Mouse (Mus musculus) MEL (cell line): ENCODE results near the gene Gm826. TPM values are rescaled to one million over a fixed set of nuclear protein-coding genes. Genes with fewer than 3 reads are reported as not detected.

Source experiments
- DNase-seq: peaks from one replicate; pipeline ENCODE4 v3.0.0; 2011; ENCODE audit warnings: low read depth, low spot score
- H3K27ac ChIP-seq: 2 replicates; pipeline ENCODE4 v1.5.1; 2012; ENCODE audit warnings: low read depth, mild to moderate bottlenecking, control low read depth, low read length, moderate library complexity; ENCODE audit not compliant: control insufficient read depth
- H3K27me3 ChIP-seq, 2 experiments: fragments of 150-350 bp in 1 of 2; sonication (generic) in 1 of 2; 2 replicates each; pipeline ENCODE4 v1.6.1; 2012; ENCODE audit warnings: low read length in 2 of 2, mild to moderate bottlenecking in 2 of 2, improper control_type of control experiment in 1 of 2, moderate library complexity in 1 of 2; ENCODE audit not compliant: insufficient read depth in 2 of 2, control insufficient read depth in 1 of 2
- H3K36me3 ChIP-seq, 2 experiments: 2 replicates each; pipeline ENCODE4 v1.6.1; 2012 to 2014; ENCODE audit warnings: low read length in 2 of 2, improper control_type of control experiment in 1 of 2, inconsistent platforms in 1 of 2, mild to moderate bottlenecking in 1 of 2; ENCODE audit not compliant: insufficient read depth in 2 of 2, control insufficient read depth in 1 of 2
- H3K4me1 ChIP-seq, 2 experiments: fragments of 150-350 bp in 1 of 2; sonication (generic) in 1 of 2; 2 replicates each; pipeline ENCODE4 v1.6.1; 2012; ENCODE audit warnings: low read length in 2 of 2, improper control_type of control experiment in 1 of 2, mild to moderate bottlenecking in 1 of 2; ENCODE audit not compliant: insufficient read depth in 2 of 2, control insufficient read depth in 1 of 2
- H3K4me3 ChIP-seq, 2 experiments: fragments of 150-350 bp in 1 of 2; sonication (generic) in 1 of 2; 2 replicates each; pipeline ENCODE4 v1.5.1; 2012; ENCODE audit warnings: low read depth in 2 of 2, low read length in 2 of 2, mild to moderate bottlenecking in 2 of 2, moderate library complexity in 2 of 2, control low read depth in 1 of 2, improper control_type of control experiment in 1 of 2; ENCODE audit not compliant: control insufficient read depth in 1 of 2, insufficient read depth in 1 of 2
- H3K79me2 ChIP-seq: 2 replicates; pipeline ENCODE4 v1.6.1; 2012; ENCODE audit warnings: mild to moderate bottlenecking, low read length, moderate library complexity; ENCODE audit not compliant: control insufficient read depth, poor library complexity, insufficient read depth
- H3K9ac ChIP-seq: 2 replicates; pipeline ENCODE4 v1.6.1; 2012; ENCODE audit warnings: low read depth, mild to moderate bottlenecking, control low read depth, low read length, moderate library complexity; ENCODE audit not compliant: control insufficient read depth, poor library complexity, severe bottlenecking
- H3K9me3 ChIP-seq: fragments of 150-350 bp; sonication (generic); replicated peaks from 2 replicates; pipeline ENCODE4 v1.6.1; 2012; ENCODE audit warnings: mild to moderate bottlenecking, low read length, improper control_type of control experiment, moderate library complexity; ENCODE audit not compliant: insufficient read depth
- CHD1 ChIP-seq: IDR thresholded peaks from 2 replicates; pipeline ENCODE4 v1.6.1; 2012; ENCODE audit warnings: low read depth, mild to moderate bottlenecking, inconsistent platforms, low read length, improper control_type of control experiment
- CHD2 ChIP-seq: IDR thresholded peaks from 2 replicates; pipeline ENCODE4 v1.6.1; 2011; ENCODE audit warnings: low read length, improper control_type of control experiment
- CTCF ChIP-seq, 3 experiments: IDR thresholded peaks in 2 of 3; conservative IDR thresholded peaks in 1 of 3; 2 replicates each; pipeline ENCODE4 v1.5.1; 2011 to 2012; ENCODE audit warnings: low read length in 3 of 3, low read depth in 2 of 3, mild to moderate bottlenecking in 2 of 3, improper control_type of control experiment in 1 of 3, inconsistent platforms in 1 of 3, mixed read lengths in 1 of 3, moderate library complexity in 1 of 3; ENCODE audit not compliant: control insufficient read depth in 1 of 3, insufficient read depth in 1 of 3, poor library complexity in 1 of 3, severe bottlenecking in 1 of 3
- ELF1 ChIP-seq: IDR thresholded peaks from 2 replicates; pipeline ENCODE4 v1.6.1; 2014; ENCODE audit warnings: low read depth, mild to moderate bottlenecking, inconsistent platforms, low read length, improper control_type of control experiment, moderate library complexity
- EP300 ChIP-seq, 2 experiments: IDR thresholded peaks; 2 replicates each; pipeline ENCODE4 v1.6.1; 2011; ENCODE audit warnings: improper control_type of control experiment in 2 of 2, low read length in 2 of 2, low read depth in 1 of 2, mild to moderate bottlenecking in 1 of 2
- ETS1 ChIP-seq: IDR thresholded peaks from 2 replicates; pipeline ENCODE4 v1.6.1; 2012; ENCODE audit warnings: low read depth, mild to moderate bottlenecking, inconsistent platforms, low read length, improper control_type of control experiment, moderate library complexity
- GABPA ChIP-seq: IDR thresholded peaks from 2 replicates; pipeline ENCODE4 v1.6.1; 2012; ENCODE audit warnings: low read depth, mild to moderate bottlenecking, inconsistent platforms, low read length, improper control_type of control experiment, moderate library complexity
- HCFC1 ChIP-seq: IDR thresholded peaks from 2 replicates; pipeline ENCODE4 v1.6.1; 2012; ENCODE audit warnings: low read depth, mild to moderate bottlenecking, inconsistent platforms, low read length, improper control_type of control experiment, moderate library complexity
- JUND ChIP-seq: IDR thresholded peaks from 2 replicates; pipeline ENCODE4 v1.6.1; 2011; ENCODE audit warnings: low read depth, mild to moderate bottlenecking, improper control_type of control experiment, low read length
- KAT2A ChIP-seq: conservative IDR thresholded peaks from 2 replicates; pipeline ENCODE4 v1.6.1; 2012; ENCODE audit warnings: low read depth, low read length, improper control_type of control experiment, inconsistent platforms
- MAX ChIP-seq: IDR thresholded peaks from 2 replicates; pipeline ENCODE4 v1.6.1; 2011; ENCODE audit warnings: low read length, improper control_type of control experiment
- MAZ ChIP-seq: IDR thresholded peaks from 2 replicates; pipeline ENCODE4 v1.6.1; 2012; ENCODE audit warnings: low read depth, mild to moderate bottlenecking, inconsistent platforms, low read length, improper control_type of control experiment
- MXI1 ChIP-seq: IDR thresholded peaks from 2 replicates; pipeline ENCODE4 v1.6.1; 2011; ENCODE audit warnings: mild to moderate bottlenecking, low read depth, low read length, improper control_type of control experiment
- MYB ChIP-seq: IDR thresholded peaks from 2 replicates; pipeline ENCODE4 v1.6.1; 2011; ENCODE audit warnings: mild to moderate bottlenecking, low read depth, low read length, improper control_type of control experiment
- MYC ChIP-seq: IDR thresholded peaks from 2 replicates; pipeline ENCODE4 v1.6.1; 2011; ENCODE audit warnings: low read depth, mild to moderate bottlenecking, low read length, improper control_type of control experiment, moderate library complexity
- NELFE ChIP-seq: IDR thresholded peaks from 2 replicates; pipeline ENCODE4 v1.6.1; 2011; ENCODE audit warnings: low read depth, low read length, improper control_type of control experiment
- RAD21 ChIP-seq: IDR thresholded peaks from 2 replicates; pipeline ENCODE4 v1.6.1; 2011; ENCODE audit warnings: mild to moderate bottlenecking, low read depth, low read length, improper control_type of control experiment
- TBP ChIP-seq: IDR thresholded peaks from 2 replicates; pipeline ENCODE4 v1.8.0; 2011; ENCODE audit warnings: low read depth, low read length, improper control_type of control experiment
- TCF12 ChIP-seq: IDR thresholded peaks from 2 replicates; pipeline ENCODE4 v1.6.1; 2014; ENCODE audit warnings: low read depth, mild to moderate bottlenecking, inconsistent platforms, low read length, improper control_type of control experiment, moderate library complexity
- USF1 ChIP-seq: IDR thresholded peaks from 2 replicates; pipeline ENCODE4 v1.6.1; 2014; ENCODE audit warnings: low read depth, mild to moderate bottlenecking, inconsistent platforms, low read length, improper control_type of control experiment, moderate library complexity
- USF2 ChIP-seq, 2 experiments: IDR thresholded peaks; 2 replicates each; pipeline ENCODE4 v1.6.1; 2011 to 2012; ENCODE audit warnings: improper control_type of control experiment in 2 of 2, low read length in 2 of 2, borderline replicate concordance in 1 of 2, inconsistent platforms in 1 of 2, low read depth in 1 of 2, mild to moderate bottlenecking in 1 of 2; ENCODE audit not compliant: insufficient read depth in 1 of 2
- ZNF384 ChIP-seq: IDR thresholded peaks from 2 replicates; pipeline ENCODE4 v1.6.1; 2012; ENCODE audit warnings: low read depth, mild to moderate bottlenecking, inconsistent platforms, low read length, improper control_type of control experiment
- polyA plus RNA-seq, 2 experiments: library from polyadenylated mRNA; stranded (reverse) in 1 of 2; unstranded in 1 of 2; fragments of >175 nt in 1 of 2; fragments of >200 nt in 1 of 2; gene quantifications; 2 replicates each; pipeline versions ENCODE4 v1.2.1 to v1.2.4; 2012; ENCODE audit warnings: low replicate concordance in 2 of 2, low read depth in 1 of 2; ENCODE audit not compliant: insufficient read length in 2 of 2, insufficient read depth in 1 of 2, missing spikeins in 1 of 2
- total RNA-seq: library from RNA; depleted of rRNA; stranded (reverse); fragments of 300-350 nt; gene quantifications from 2 replicates; pipeline ENCODE4 v1.2.3, GENCODE M21; 2012

Gene Gm826
- total and polyA plus RNA-seq, 3 experiments: not detected

DNA sequence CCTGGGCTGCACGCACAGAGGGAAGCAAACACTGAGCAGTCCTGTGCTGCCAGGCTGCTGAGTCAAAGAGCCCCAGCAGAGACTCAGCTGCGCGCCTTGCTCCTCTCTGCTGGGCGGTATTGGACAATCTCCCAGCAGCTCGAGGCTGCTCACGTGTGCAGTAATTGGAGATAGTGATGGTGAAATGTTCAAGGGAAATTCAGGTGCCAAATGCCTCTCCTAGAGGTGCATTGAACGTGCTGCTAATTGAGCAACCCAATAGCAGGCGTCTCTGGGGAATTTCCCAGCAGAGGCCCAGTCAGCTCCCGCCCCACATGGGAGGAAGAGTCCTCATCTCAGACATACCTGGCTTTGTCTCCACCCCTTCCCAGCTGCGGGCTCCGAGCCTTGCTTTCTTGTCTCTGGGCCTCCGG lies 20.4 kb downstream of the Gm826 start:
- Histone ChIP-seq H3K9me3 (no peaks in the 10 kb centered on the region), H3K36me3 (no peaks in the 10 kb centered on the region), H3K27ac (no peak overlapping the region), H3K27me3 (no peaks in the 10 kb centered on the region)
- DNase-seq: no peak
- TF ChIP-seq MXI1: no peak
- no peak for TF ChIP-seq MYC
- TF ChIP-seq, all 39 proteins: peak for 0
- H3K9ac ChIP-seq: no peak overlapping the region
- H3K4me3 ChIP-seq: no peak overlapping the region
- no peaks in the 10 kb centered on the region for H3K79me2 ChIP-seq
- no peaks in the 10 kb centered on the region for H3K4me1 ChIP-seq

- Histone ChIP-seq H3K9me3 (no peaks in the 10 kb centered on the region), H3K36me3 (no peaks in the 10 kb centered on the region), H3K27me3 (no peaks in the 10 kb centered on the region), H3K4me3 (no peak overlapping the region), H3K9ac (no peak overlapping the region), H3K4me1 (no peaks in the 10 kb centered on the region), H3K79me2 (no peaks in the 10 kb centered on the region), H3K27ac (no peak overlapping the region)
- TF ChIP-seq RAD21 (no peak), GABPA (no peak), TCF12 (no peak), NELFE (no peak), CHD2 (no peak), JUND (no peak), ELF1 (no peak), ETS1 (no peak), USF1 (no peak), MAZ (no peak), HCFC1 (no peak)
- no peak for DNase-seq
Observed at GRCm38 (mm10) chr2:160305070-160305469, 28.9 kb downstream of the Gm826 start.

DNA sequence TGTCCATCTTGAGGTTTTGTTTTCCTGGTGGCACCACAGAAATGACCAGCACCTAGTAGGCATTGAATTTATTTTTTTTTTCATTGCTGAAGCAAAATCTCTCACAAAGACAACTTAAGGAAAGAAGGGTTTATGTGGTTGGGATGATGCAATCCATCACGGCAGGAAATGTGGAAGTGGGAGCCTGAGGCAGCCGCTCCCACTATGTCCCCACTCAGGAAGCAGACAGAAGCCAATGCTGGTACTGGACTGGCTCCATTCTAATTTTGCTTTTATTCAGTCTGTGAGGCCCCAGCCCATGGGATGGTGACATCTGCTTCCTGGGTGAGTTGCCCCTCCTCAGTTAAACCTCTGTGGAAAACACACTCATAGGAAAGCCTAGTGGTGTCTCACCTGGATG lies 30.0 kb downstream of the Gm826 start:
- Histone ChIP-seq H3K9me3 (no peaks in the 10 kb centered on the region), H3K27ac (no peak overlapping the region), H3K4me1 (no peaks in the 10 kb centered on the region), H3K4me3 (no peak overlapping the region), H3K9ac (no peak overlapping the region)
- no peak for DNase-seq
- TF ChIP-seq MYC: no peak
- TF ChIP-seq USF1: no peak
- no peak for TF ChIP-seq NELFE
- TF ChIP-seq EP300 (IDR thresholded peaks at IDR 0.05; ENCODE audit: low read depth in 1 of 2, low read length in 2 of 2): no peak
- no peak for TF ChIP-seq CTCF (IDR thresholded peaks at IDR 0.05 in 2 of 3, conservative IDR thresholded peaks at IDR 0.05 in 1 of 3; ENCODE audit: control insufficient read depth in 1 of 3, insufficient read depth in 1 of 3, low read depth in 2 of 3, low read length in 3 of 3, poor library complexity in 1 of 3, severe bottlenecking in 1 of 3)
- TF ChIP-seq CHD1: no peak
- no peak for TF ChIP-seq JUND
- no peak for TF ChIP-seq ZNF384
- no peak for TF ChIP-seq USF2 (IDR thresholded peaks at IDR 0.05; ENCODE audit: borderline replicate concordance in 1 of 2, insufficient read depth in 1 of 2, low read depth in 1 of 2, low read length in 2 of 2)
- no peak for TF ChIP-seq MAX
- TF ChIP-seq TBP: no peak
- TF ChIP-seq CHD2: no peak
- no peak for TF ChIP-seq MYB
- TF ChIP-seq KAT2A: no peak
- TF ChIP-seq, all 39 proteins: peak for 0
- Histone ChIP-seq H3K27me3 (no peaks in the 10 kb centered on the region), H3K36me3 (no peaks in the 10 kb centered on the region), H3K79me2 (no peaks in the 10 kb centered on the region)
